14 mouse cellular contexts compared by ENCODE assay signal in the genomic region with DNA sequence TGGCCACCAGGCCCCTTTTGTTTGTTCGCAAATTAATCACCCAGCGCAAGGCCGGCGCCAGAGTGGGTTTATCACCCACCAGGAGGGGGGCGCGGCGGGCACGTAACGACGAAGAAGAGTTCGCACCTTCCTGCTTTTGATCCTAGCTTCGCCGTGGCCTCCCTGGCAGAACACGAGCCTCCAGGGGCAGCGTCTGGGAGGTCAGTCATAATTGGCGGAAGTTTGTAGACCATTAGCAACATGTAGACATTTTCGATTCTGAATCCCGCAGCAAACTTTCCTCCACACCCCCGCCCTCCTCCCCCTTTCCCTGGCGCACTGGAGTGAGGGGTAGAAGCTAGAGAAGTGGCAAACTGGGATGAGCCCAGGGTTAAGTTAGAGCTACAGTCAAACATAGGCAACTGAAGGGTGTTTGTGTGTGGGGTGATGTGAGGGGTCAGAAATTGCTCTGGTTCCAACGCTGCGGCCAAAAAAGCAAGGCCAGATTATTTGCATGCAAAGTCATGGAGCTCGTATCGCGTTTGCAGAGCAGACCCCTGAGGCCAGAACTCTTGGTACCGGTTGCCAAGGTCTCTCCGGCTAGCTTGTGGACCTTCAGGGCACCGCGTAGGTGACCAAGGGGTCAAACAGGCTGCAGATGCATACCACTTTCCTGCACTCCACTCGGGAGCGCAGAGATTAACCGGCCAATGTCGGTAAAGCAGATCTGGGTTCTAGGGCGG. TPM values are rescaled to one million over a fixed set of nuclear protein-coding genes. Genes with fewer than 3 reads are reported as not detected.
DNase-seq lines count a peak whose midpoint lies in the region; ATAC-seq and TF ChIP-seq lines count a peak whose summit lies in the region.
"Had no signal": no experiment of that assay in that cellular context is flagged by ENCODE, and none has a peak within 500 bp of the region (broad histone marks: within the 10 kb centered on the region; RNA-seq: fewer than 3 reads in every experiment).

No protein-coding gene starts in this region.

- intact Hi-C loops in heart, postnatal 14 days (cut with DNase I) = no loop called here

- no peak for TF ChIP-seq EP300 in lung, postnatal 0 days (IDR thresholded peaks at IDR 0.05)

- no peak for TF ChIP-seq CTCF in lung, postnatal 0 days (IDR thresholded peaks at IDR 0.05)
- no peak for TF ChIP-seq CTCF in small intestine, adult 2 months (IDR thresholded peaks at IDR 0.05; ENCODE audit: extremely low read depth, insufficient read length, insufficient replicate concordance, low read depth, low read length)

- 0 out of 2 replicates have a peak overlapping the region, but pooled peaks have one; percentile 62 for H3K4me3 ChIP-seq in heart, embryonic 11.5 days (ENCODE audit: low read depth, low read length)
- H3K4me3 ChIP-seq in lung, postnatal 0 days (ENCODE audit: low read depth, low read length) = 0 out of 2 replicates have a peak overlapping the region, but pooled peaks have one; percentile 1
- H3K4me3 ChIP-seq in intestine, embryonic 15.5 days (replicated peaks) = 0 out of 2 replicates have a peak overlapping the region, but pooled peaks have one; percentile 10
- H3K4me3 ChIP-seq in small intestine, adult 2 months (ENCODE audit: low read depth, low read length) = no peak overlapping the region
- H3K4me3 ChIP-seq: midbrain, embryonic 12.5 days had no signal

- no peak for ATAC-seq in heart, embryonic 11.5 days (replicated peaks; ENCODE audit: insufficient number of reproducible peaks, low FRiP score, low TSS enrichment)
- no peak for ATAC-seq in lung, postnatal 0 days
- ATAC-seq in intestine, embryonic 15.5 days = no peak
- ATAC-seq: CD4-positive, CD25-positive, alpha-beta regulatory T cell, adult 4 months; forebrain, embryonic 14.5 days; hindbrain, embryonic 16.5 days had no signal

- peak overlapping the region; percentile 82 for H3K4me2 ChIP-seq in heart, embryonic 11.5 days
- H3K4me2 ChIP-seq in lung, postnatal 0 days (replicated peaks; ENCODE audit: low read depth, low read length) = peak overlapping the region; percentile 63
- H3K4me2 ChIP-seq in intestine, embryonic 15.5 days (replicated peaks) = peak overlapping the region; percentile 92
- H3K4me2 ChIP-seq: midbrain, embryonic 12.5 days had no signal

- H3K27ac ChIP-seq in heart, embryonic 11.5 days (ENCODE audit: low read depth, low read length) = peak overlapping the region; percentile 25; the same call in 1 of the 2 replicates
- H3K27ac ChIP-seq in lung, postnatal 0 days (ENCODE audit: low read length) = peak overlapping the region; percentile 95
- H3K27ac ChIP-seq in intestine, embryonic 15.5 days = peak overlapping the region; percentile 58; the same call in 1 of the 2 replicates
- H3K27ac ChIP-seq in small intestine, adult 2 months (ENCODE audit: insufficient read depth, low read depth, low read length) = peak overlapping the region; percentile 91
- H3K27ac ChIP-seq: midbrain, embryonic 12.5 days had no signal

- no peaks in the 10 kb centered on the region for H3K36me3 ChIP-seq in heart, embryonic 11.5 days (ENCODE audit: control insufficient read depth, insufficient read depth, low read length)
- H3K36me3 ChIP-seq in lung, postnatal 0 days (ENCODE audit: insufficient read depth, low read length) = no peaks in the 10 kb centered on the region
- H3K36me3 ChIP-seq in intestine, embryonic 15.5 days = no peaks in the 10 kb centered on the region
- H3K36me3 ChIP-seq in small intestine, adult 2 months (ENCODE audit: control insufficient read depth, insufficient read depth, low read length) = peaks cover 5% of the 10 kb centered on the region; the same call in 1 of the 2 replicates
- H3K36me3 ChIP-seq: midbrain, embryonic 12.5 days had no signal

- no peak for TF ChIP-seq POLR2A in small intestine, adult 2 months (IDR thresholded peaks at IDR 0.05; ENCODE audit: low read depth, low read length)

- H3K27me3 ChIP-seq in heart, embryonic 11.5 days (ENCODE audit: control insufficient read depth, insufficient read depth, low read length) = peaks cover 71% of the 10 kb centered on the region
- peaks cover 11% of the 10 kb centered on the region for H3K27me3 ChIP-seq in lung, postnatal 0 days (replicated peaks; ENCODE audit: insufficient read depth, low read length)
- H3K27me3 ChIP-seq in intestine, embryonic 15.5 days (replicated peaks) = peaks cover 41% of the 10 kb centered on the region
- peaks cover 6% of the 10 kb centered on the region; the same call in 1 of the 2 replicates for H3K27me3 ChIP-seq in small intestine, adult 2 months (ENCODE audit: control insufficient read depth, insufficient read depth, low read length)

- WGBS in heart, embryonic 11.5 days (ENCODE audit: insufficient replicate concordance) = 6% methylated on average over 34 of the region's 34 CpGs
- WGBS in lung, postnatal 0 days = 10% methylated on average over 34 of the region's 34 CpGs
- WGBS in intestine, embryonic 15.5 days = 36% methylated on average over 34 of the region's 34 CpGs
- WGBS in small intestine, adult 2 months = 79% methylated on average over 34 of the region's 34 CpGs

- no peaks in the 10 kb centered on the region for H3K9me3 ChIP-seq in heart, embryonic 11.5 days (replicated peaks; ENCODE audit: control insufficient read depth, low read length)
- H3K9me3 ChIP-seq in lung, postnatal 0 days (ENCODE audit: low read length) = no peaks in the 10 kb centered on the region
- no peaks in the 10 kb centered on the region for H3K9me3 ChIP-seq in intestine, embryonic 15.5 days
- H3K9me3 ChIP-seq: midbrain, embryonic 12.5 days had no signal

- no peak overlapping the region for H3K9ac ChIP-seq in heart, embryonic 11.5 days (ENCODE audit: low read depth, low read length)
- no peak overlapping the region for H3K9ac ChIP-seq in lung, postnatal 0 days (replicated peaks; ENCODE audit: low read depth)
- 0 out of 2 replicates have a peak overlapping the region, but pooled peaks have one; percentile 60 for H3K9ac ChIP-seq in intestine, embryonic 15.5 days
- H3K9ac ChIP-seq: midbrain, embryonic 12.5 days had no signal

- peaks cover 25% of the 10 kb centered on the region for H3K4me1 ChIP-seq in heart, embryonic 11.5 days (ENCODE audit: control insufficient read depth, insufficient read depth, low read length)
- H3K4me1 ChIP-seq in lung, postnatal 0 days (ENCODE audit: insufficient read depth, low read depth, low read length) = peaks cover 11% of the 10 kb centered on the region; the same call in 1 of the 2 replicates
- H3K4me1 ChIP-seq in intestine, embryonic 15.5 days (replicated peaks) = peaks cover 24% of the 10 kb centered on the region
- no peaks in the 10 kb centered on the region; the same call in 1 of the 2 replicates for H3K4me1 ChIP-seq in small intestine, adult 2 months (ENCODE audit: control insufficient read depth, insufficient read depth, insufficient read length, low read length)

- DNase-seq in heart, postnatal 14 days = no peak
- peak; percentile 37 for DNase-seq in lung, postnatal 0 days (ENCODE audit: low spot score)
- no peak for DNase-seq in lung, postnatal 36 days
- no peak for DNase-seq in right cerebral cortex, adult 18-20 months
- no peak for DNase-seq in testis, postnatal 10 days (ENCODE audit: low spot score)
- DNase-seq: cerebellum, adult 9-10 months; thymus, adult 18-20 months had no signal

RNA-seq across cellular contexts. Expression of gene Tbx3, which starts 2.1 kb away (rescaled TPM):
- polyA plus RNA-seq in heart, embryonic 11.5 days (2014; fragmentation: Nextera tagmentation; extraction: Ambion mirVana) = 12.8 and 14.5 TPM in 2 replicates
- total RNA-seq in heart, postnatal 14 days (2021) = 10 to 100 TPM; 15.1 to 17.8 TPM
- 44.7 and 54.8 TPM in 2 replicates for polyA plus RNA-seq in lung, postnatal 0 days (2015; fragmentation: Nextera tagmentation; extraction: Ambion mirVana)
- polyA plus RNA-seq in intestine, embryonic 15.5 days (2015; fragmentation: Nextera tagmentation; extraction: Ambion mirVana) = 38.6 and 44.9 TPM in 2 replicates
- polyA plus RNA-seq in small intestine, adult 2 months (2012; rRNA removed) = 251 and 672 TPM in 2 replicates

Comparison
In these comparisons a context has a peak if more than half of its experiments do, and no peak if none do; other contexts are left out.
1. H3K27ac ChIP-seq: peak in every context shown above with its lines; median percentile 95 in lung, postnatal 0 days; 91 in small intestine, adult 2 months; 58 in intestine, embryonic 15.5 days; 25 in heart, embryonic 11.5 days.